Mouse (Mus musculus) limb, embryonic 11.5 days (tissue): ENCODE measurements at regions not wholly inside any gene's neighbourhood (a gene's known extent, or its start where the extent isn't known, plus 50 kb on each side); places are given as distances from the start of the nearest gene placed in this dataset.

ENCODE experiments used
- ATAC-seq: fragments of 200-750 bp; cut with Nextera tagmentation; 2 replicates; pipeline ENCODE4 v1.8.0; 2017; ENCODE audit warnings: low read depth; ENCODE audit not compliant: insufficient number of reproducible peaks, low FRiP score, low TSS enrichment
- DNase-seq: peaks from one replicate; pipeline ENCODE4 v3.0.0-alpha.2; 2015; ENCODE audit warnings: low spot score
- H3K27ac ChIP-seq: fragments of 300-500 bp; sonication (generic); replicated peaks from 2 replicates; pipeline ENCODE4 v1.5.1; 2014; ENCODE audit warnings: low read depth, mild to moderate bottlenecking, low read length
- H3K27me3 ChIP-seq: fragments of 300-500 bp; sonication (generic); 2 replicates; pipeline ENCODE4 v1.6.1; 2014; ENCODE audit warnings: mild to moderate bottlenecking, low read length, mixed read lengths; ENCODE audit not compliant: control insufficient read depth, insufficient read depth
- H3K36me3 ChIP-seq: fragments of 300-500 bp; sonication (generic); 2 replicates; pipeline ENCODE4 v1.6.1; 2014; ENCODE audit warnings: mild to moderate bottlenecking, low read length, moderate library complexity, mixed read lengths; ENCODE audit not compliant: control insufficient read depth, insufficient read depth
- H3K4me1 ChIP-seq: fragments of 300-500 bp; sonication (generic); 2 replicates; pipeline ENCODE4 v1.6.1; 2014; ENCODE audit warnings: low read length, mixed read lengths; ENCODE audit not compliant: control insufficient read depth, insufficient read depth
- H3K4me2 ChIP-seq: fragments of 300-500 bp; sonication (generic); 2 replicates; pipeline ENCODE4 v1.6.1; 2014; ENCODE audit warnings: low read depth, mild to moderate bottlenecking, moderate library complexity; ENCODE audit not compliant: severe bottlenecking
- H3K4me3 ChIP-seq: fragments of 300-500 bp; sonication (generic); 2 replicates; pipeline ENCODE4 v1.5.1; 2014; ENCODE audit warnings: low read depth, low read length
- H3K9ac ChIP-seq: fragments of 300-500 bp; sonication (generic); 2 replicates; pipeline ENCODE4 v1.6.1; 2014; ENCODE audit warnings: mild to moderate bottlenecking, low read length
- H3K9me3 ChIP-seq: fragments of 300-500 bp; sonication (generic); 2 replicates; pipeline ENCODE4 v1.6.1; 2016; ENCODE audit warnings: low read length; ENCODE audit not compliant: control insufficient read depth
- WGBS: fragments of 180-500 bp; shearing (Covaris S2); extraction: QIAGEN DNeasy Blood & Tissue Kit; methylation state at CpG from one replicate; pipeline ENCODE4 v1.1.7; 2014; 5-methylcytosine and 5-hydroxymethylcytosine counted together

GRCm38 (mm10) chr2:171867550-171867949 lies 175.7 kb downstream of the Cbln4 start:
- Histone ChIP-seq H3K36me3 (no peaks in the 10 kb centered on the region), H3K9ac (no peak overlapping the region), H3K9me3 (no peaks in the 10 kb centered on the region), H3K4me3 (no peak overlapping the region), H3K27me3 (no peaks in the 10 kb centered on the region), H3K4me1 (no peaks in the 10 kb centered on the region), H3K4me2 (no peak overlapping the region), H3K27ac (no peak overlapping the region)
- DNase-seq (no peak), ATAC-seq (no peak)
- WGBS, result 90% methylated on average over 3 of the region's 3 CpGs

- no peaks in the 10 kb centered on the region for H3K9me3 ChIP-seq
- no peaks in the 10 kb centered on the region for H3K4me1 ChIP-seq
- no peak overlapping the region for H3K4me2 ChIP-seq
- WGBS, result 86% methylated on average over 8 of the region's 8 CpGs
- no peak for DNase-seq
- no peak overlapping the region for H3K4me3 ChIP-seq
- no peak overlapping the region for H3K9ac ChIP-seq
- no peak for ATAC-seq
- H3K27ac ChIP-seq, result no peak overlapping the region
- H3K27me3 ChIP-seq, result no peaks in the 10 kb centered on the region
- no peaks in the 10 kb centered on the region for H3K36me3 ChIP-seq
Measured at GRCm38 (mm10) chr2:171864376-171864965, 178.8 kb downstream of the Cbln4 start.

- 93% methylated on average over 2 of the region's 2 CpGs for WGBS
- H3K9ac ChIP-seq, result no peak overlapping the region
- no peak overlapping the region for H3K4me3 ChIP-seq
- H3K27ac ChIP-seq, result no peak overlapping the region
- ATAC-seq (no peak), DNase-seq (no peak)
- no peak overlapping the region for H3K4me2 ChIP-seq
- H3K9me3 ChIP-seq, result no peaks in the 10 kb centered on the region
- H3K36me3 ChIP-seq, result no peaks in the 10 kb centered on the region
- no peaks in the 10 kb centered on the region for H3K27me3 ChIP-seq
- H3K4me1 ChIP-seq, result no peaks in the 10 kb centered on the region
Measured at GRCm38 (mm10) chr2:171862626-171863025, 180.6 kb downstream of the Cbln4 start.

GRCm38 (mm10) chr2:171858894-171859293 lies 184.4 kb downstream of the Cbln4 start:
- Histone ChIP-seq H3K36me3 (no peaks in the 10 kb centered on the region), H3K9me3 (no peaks in the 10 kb centered on the region), H3K9ac (no peak overlapping the region), H3K4me2 (no peak overlapping the region), H3K4me1 (no peaks in the 10 kb centered on the region), H3K27me3 (no peaks in the 10 kb centered on the region), H3K27ac (no peak overlapping the region), H3K4me3 (no peak overlapping the region)
- WGBS, result 81% methylated on average over 5 of the region's 5 CpGs
- no peak for DNase-seq
- no peak for ATAC-seq

- Histone ChIP-seq H3K4me1 (no peaks in the 10 kb centered on the region), H3K4me3 (no peak overlapping the region), H3K27ac (no peak overlapping the region), H3K9ac (no peak overlapping the region), H3K9me3 (no peaks in the 10 kb centered on the region), H3K4me2 (no peak overlapping the region), H3K27me3 (no peaks in the 10 kb centered on the region), H3K36me3 (no peaks in the 10 kb centered on the region)
- WGBS, result 87% methylated on average over 8 of the region's 8 CpGs
- no peak for ATAC-seq
- DNase-seq, result no peak
Measured at GRCm38 (mm10) chr2:171856491-171856890, 186.8 kb downstream of the Cbln4 start.

- DNase-seq, result no peak
- WGBS, result 39% methylated on average over 4 of the region's 4 CpGs
Measured at GRCm38 (mm10) chr2:171846826-171847492, 196.3 kb downstream of the Cbln4 start.

GRCm38 (mm10) chr2:171840058-171840713 lies 203.1 kb downstream of the Cbln4 start:
- no peak overlapping the region for H3K4me2 ChIP-seq
- no peak overlapping the region for H3K9ac ChIP-seq
- 79% methylated on average over 14 of the region's 14 CpGs for WGBS

More at GRCm38 (mm10) chr2:171846826-171847492, 196.3 kb downstream of the Cbln4 start:
- no peaks in the 10 kb centered on the region for H3K9me3 ChIP-seq
- H3K36me3 ChIP-seq, result no peaks in the 10 kb centered on the region
- H3K4me3 ChIP-seq, result no peak overlapping the region
- no peak overlapping the region for H3K9ac ChIP-seq
- no peaks in the 10 kb centered on the region for H3K27me3 ChIP-seq
- no peak overlapping the region for H3K27ac ChIP-seq
- H3K4me2 ChIP-seq, result no peak overlapping the region
- 0 out of 2 replicates have a peak, but pooled peaks cover 3% of the 10 kb centered on the region for H3K4me1 ChIP-seq
- no peak for ATAC-seq

GRCm38 (mm10) chr2:171822156-171822555 lies 221.1 kb downstream of the Cbln4 start:
- 89% methylated on average over 6 of the region's 6 CpGs for WGBS
- Histone ChIP-seq H3K36me3 (no peaks in the 10 kb centered on the region), H3K4me3 (no peak overlapping the region)

More at GRCm38 (mm10) chr2:171840058-171840713, 203.1 kb downstream of the Cbln4 start:
- no peak for DNase-seq
- Histone ChIP-seq H3K9me3 (no peaks in the 10 kb centered on the region), H3K36me3 (no peaks in the 10 kb centered on the region), H3K27ac (no peak overlapping the region), H3K4me1 (no peaks in the 10 kb centered on the region), H3K4me3 (no peak overlapping the region), H3K27me3 (no peaks in the 10 kb centered on the region)
- no peak for ATAC-seq

More at GRCm38 (mm10) chr2:171822156-171822555, 221.1 kb downstream of the Cbln4 start:
- Histone ChIP-seq H3K9me3 (no peaks in the 10 kb centered on the region), H3K4me2 (no peak overlapping the region), H3K4me1 (no peaks in the 10 kb centered on the region), H3K27me3 (no peaks in the 10 kb centered on the region), H3K27ac (no peak overlapping the region), H3K9ac (no peak overlapping the region)
- DNase-seq (no peak), ATAC-seq (no peak)
